Mouse (Mus musculus) midbrain, embryonic 15.5 days (tissue): ENCODE measurements at regions not wholly inside any gene's neighbourhood (a gene's known extent, or its start where the extent isn't known, plus 50 kb on each side); places are given as distances from the start of the nearest gene placed in this dataset.

Source experiments
- ATAC-seq: fragments of 200-750 bp; cut with Nextera tagmentation; replicated peaks from 2 replicates; pipeline ENCODE4 v1.8.0; 2017; ENCODE audit warnings: moderate TSS enrichment
- H3K27ac ChIP-seq: fragments of 300-500 bp; sonication (generic); 2 replicates; pipeline ENCODE4 v1.5.1; 2015; ENCODE audit warnings: mild to moderate bottlenecking, inconsistent platforms
- H3K27me3 ChIP-seq: fragments of 300-500 bp; sonication (generic); replicated peaks from 2 replicates; pipeline ENCODE4 v1.6.1; 2015; ENCODE audit warnings: inconsistent platforms
- H3K36me3 ChIP-seq: fragments of 300-500 bp; sonication (generic); replicated peaks from 2 replicates; pipeline ENCODE4 v1.6.1; 2015; ENCODE audit warnings: inconsistent platforms
- H3K4me1 ChIP-seq: fragments of 300-500 bp; sonication (generic); 2 replicates; pipeline ENCODE4 v1.6.1; 2015; ENCODE audit warnings: inconsistent platforms
- H3K4me2 ChIP-seq: fragments of 300-500 bp; sonication (generic); 2 replicates; pipeline ENCODE4 v1.6.1; 2015; ENCODE audit warnings: inconsistent platforms, mild to moderate bottlenecking, moderate library complexity
- H3K4me3 ChIP-seq: fragments of 300-500 bp; sonication (generic); 2 replicates; pipeline ENCODE4 v1.5.1; 2015; ENCODE audit warnings: mild to moderate bottlenecking, inconsistent platforms
- H3K9ac ChIP-seq: fragments of 300-500 bp; sonication (generic); 2 replicates; pipeline ENCODE4 v1.6.1; 2015; ENCODE audit warnings: mild to moderate bottlenecking, inconsistent platforms
- H3K9me3 ChIP-seq: fragments of 300-500 bp; sonication (generic); 2 replicates; pipeline ENCODE4 v1.6.1; 2016; ENCODE audit warnings: inconsistent platforms
- WGBS: fragments of 180-500 bp; shearing (Covaris S2); methylation state at CpG from one replicate; pipeline ENCODE4 v1.1.7; 2015; ENCODE audit warnings: mixed read lengths; 5-methylcytosine and 5-hydroxymethylcytosine counted together

- Histone ChIP-seq H3K36me3 (no peaks in the 10 kb centered on the region), H3K27me3 (no peaks in the 10 kb centered on the region), H3K9ac (no peak overlapping the region), H3K27ac (no peak overlapping the region), H3K4me3 (no peak overlapping the region), H3K4me2 (no peak overlapping the region), H3K9me3 (no peaks in the 10 kb centered on the region), H3K4me1 (0 out of 2 replicates have a peak, but pooled peaks cover 5% of the 10 kb centered on the region)
- no peak for ATAC-seq
- WGBS = 34% methylated on average over 3 of the region's 3 CpGs
Observed at GRCm38 (mm10) chrX:158920217-158920616, 289.9 kb upstream of the Rps6ka3 start.

GRCm38 (mm10) chrX:158921424-158921823 lies 288.7 kb upstream of the Rps6ka3 start:
- 47% methylated on average over 5 of the region's 5 CpGs for WGBS
- peak overlapping the region; percentile 21; the same call in 1 of the 2 replicates for H3K4me2 ChIP-seq
- no peak overlapping the region for H3K27ac ChIP-seq
- H3K9me3 ChIP-seq = no peaks in the 10 kb centered on the region
- no peak overlapping the region for H3K9ac ChIP-seq
- H3K4me1 ChIP-seq = 0 out of 2 replicates have a peak, but pooled peaks cover 5% of the 10 kb centered on the region
- H3K36me3 ChIP-seq = no peaks in the 10 kb centered on the region
- no peak overlapping the region for H3K4me3 ChIP-seq
- H3K27me3 ChIP-seq = no peaks in the 10 kb centered on the region
- no peak for ATAC-seq

- H3K4me2 ChIP-seq = peak overlapping the region; percentile 21; the same call in 1 of the 2 replicates
- H3K4me3 ChIP-seq = no peak overlapping the region
- no peaks in the 10 kb centered on the region for H3K9me3 ChIP-seq
- H3K4me1 ChIP-seq = 0 out of 2 replicates have a peak, but pooled peaks cover 5% of the 10 kb centered on the region
- ATAC-seq = no peak
- WGBS = 25% methylated on average over 14 of the region's 14 CpGs
- no peak overlapping the region for H3K9ac ChIP-seq
- no peak overlapping the region for H3K27ac ChIP-seq
- no peaks in the 10 kb centered on the region for H3K27me3 ChIP-seq
- H3K36me3 ChIP-seq = no peaks in the 10 kb centered on the region
Observed at GRCm38 (mm10) chrX:158921838-158922450, 288.2 kb upstream of the Rps6ka3 start.

- Histone ChIP-seq H3K36me3 (no peaks in the 10 kb centered on the region), H3K27ac (peak overlapping the region; percentile 66; the same call in 1 of the 2 replicates), H3K9ac (0 out of 2 replicates have a peak overlapping the region, but pooled peaks have one; percentile 17), H3K4me3 (peak overlapping the region; percentile 28), H3K4me1 (0 out of 2 replicates have a peak, but pooled peaks cover 5% of the 10 kb centered on the region), H3K4me2 (peak overlapping the region; percentile 49), H3K27me3 (no peaks in the 10 kb centered on the region), H3K9me3 (no peaks in the 10 kb centered on the region)
- 23% methylated on average over 14 of the region's 14 CpGs for WGBS
- peak; percentile 74 for ATAC-seq
Observed at GRCm38 (mm10) chrX:158923081-158923561, 287.0 kb upstream of the Rps6ka3 start.

GRCm38 (mm10) chrX:158923657-158924489 lies 286.2 kb upstream of the Rps6ka3 start:
- H3K27ac ChIP-seq = peak overlapping the region; percentile 66
- no peaks in the 10 kb centered on the region for H3K27me3 ChIP-seq
- H3K4me3 ChIP-seq = peak overlapping the region; percentile 28
- no peaks in the 10 kb centered on the region for H3K36me3 ChIP-seq
- WGBS = 39% methylated on average over 17 of the region's 17 CpGs
- H3K9ac ChIP-seq = peak overlapping the region; percentile 17; the same call in 1 of the 2 replicates
- no peaks in the 10 kb centered on the region for H3K9me3 ChIP-seq
- peak overlapping the region; percentile 49 for H3K4me2 ChIP-seq
- ATAC-seq = peak; percentile 62
- H3K4me1 ChIP-seq = 0 out of 2 replicates have a peak, but pooled peaks cover 5% of the 10 kb centered on the region

- peak; percentile 72 for ATAC-seq
Observed at GRCm38 (mm10) chrX:158924490-158925398, 285.4 kb upstream of the Rps6ka3 start.

GRCm38 (mm10) chrX:158931864-158932263 lies 278.2 kb upstream of the Rps6ka3 start:
- Histone ChIP-seq H3K4me1 (no peaks in the 10 kb centered on the region), H3K4me3 (no peak overlapping the region), H3K4me2 (no peak overlapping the region), H3K9ac (no peak overlapping the region), H3K27ac (no peak overlapping the region), H3K36me3 (no peaks in the 10 kb centered on the region), H3K27me3 (no peaks in the 10 kb centered on the region), H3K9me3 (no peaks in the 10 kb centered on the region)
- ATAC-seq = no peak
- 56% methylated on average over 1 of the region's 1 CpGs for WGBS

More at GRCm38 (mm10) chrX:158924490-158925398, 285.4 kb upstream of the Rps6ka3 start:
- Histone ChIP-seq H3K4me3 (peak overlapping the region; percentile 28), H3K9me3 (no peaks in the 10 kb centered on the region), H3K27me3 (no peaks in the 10 kb centered on the region), H3K36me3 (no peaks in the 10 kb centered on the region), H3K4me1 (0 out of 2 replicates have a peak, but pooled peaks cover 5% of the 10 kb centered on the region), H3K27ac (peak overlapping the region; percentile 66), H3K4me2 (peak overlapping the region; percentile 49), H3K9ac (peak overlapping the region; percentile 17; the same call in 1 of the 2 replicates)
- WGBS = 23% methylated on average over 6 of the region's 6 CpGs

GRCm38 (mm10) chrX:158947191-158947590 lies 262.9 kb upstream of the Rps6ka3 start:
- Histone ChIP-seq H3K27me3 (no peaks in the 10 kb centered on the region), H3K4me2 (no peak overlapping the region), H3K27ac (no peak overlapping the region), H3K36me3 (no peaks in the 10 kb centered on the region), H3K9ac (no peak overlapping the region), H3K4me3 (no peak overlapping the region), H3K9me3 (no peaks in the 10 kb centered on the region), H3K4me1 (no peaks in the 10 kb centered on the region)
- no peak for ATAC-seq
- 63% methylated on average over 4 of the region's 4 CpGs for WGBS

- no peaks in the 10 kb centered on the region for H3K9me3 ChIP-seq
- H3K36me3 ChIP-seq = no peaks in the 10 kb centered on the region
- no peak overlapping the region for H3K9ac ChIP-seq
- WGBS = 60% methylated on average over 5 of the region's 5 CpGs
- ATAC-seq = no peak
- H3K27ac ChIP-seq = no peak overlapping the region
- H3K4me2 ChIP-seq = no peak overlapping the region
- no peaks in the 10 kb centered on the region for H3K4me1 ChIP-seq
- H3K27me3 ChIP-seq = no peaks in the 10 kb centered on the region
- H3K4me3 ChIP-seq = no peak overlapping the region
Observed at GRCm38 (mm10) chrX:158971726-158972125, 238.4 kb upstream of the Rps6ka3 start.

GRCm38 (mm10) chrX:158976648-158977047 lies 233.5 kb upstream of the Rps6ka3 start:
- peak; percentile 39; the same call in 1 of the 2 replicates for ATAC-seq
- no peaks in the 10 kb centered on the region for H3K4me1 ChIP-seq
- no peak overlapping the region for H3K9ac ChIP-seq
- 63% methylated on average over 5 of the region's 5 CpGs for WGBS
- no peaks in the 10 kb centered on the region for H3K27me3 ChIP-seq
- no peak overlapping the region for H3K27ac ChIP-seq
- H3K4me2 ChIP-seq = no peak overlapping the region
- no peaks in the 10 kb centered on the region for H3K9me3 ChIP-seq
- no peaks in the 10 kb centered on the region for H3K36me3 ChIP-seq
- no peak overlapping the region for H3K4me3 ChIP-seq

- H3K4me1 ChIP-seq = no peaks in the 10 kb centered on the region
- 90% methylated on average over 2 of the region's 2 CpGs for whole genome bisulfite sequencing
- no peak overlapping the region for H3K4me3 ChIP-seq
- H3K27ac ChIP-seq = no peak overlapping the region
- ATAC-seq = no peak
- H3K4me2 ChIP-seq = no peak overlapping the region
- no peaks in the 10 kb centered on the region for H3K9me3 ChIP-seq
- H3K9ac ChIP-seq = no peak overlapping the region
- H3K36me3 ChIP-seq = no peaks in the 10 kb centered on the region
- no peaks in the 10 kb centered on the region for H3K27me3 ChIP-seq
Observed at GRCm38 (mm10) chrX:158984721-158985120, 225.4 kb upstream of the Rps6ka3 start.
